Mouse (Mus musculus) heart, embryonic 16.5 days (tissue): ENCODE measurements around the gene Noxred1. TPM values are rescaled to one million over a fixed set of nuclear protein-coding genes. Genes with fewer than 3 reads are reported as not detected.

Source experiments
- ATAC-seq: fragments of 200-750 bp; cut with Nextera tagmentation; replicated peaks from 2 replicates; pipeline ENCODE4 v1.8.0; 2017; ENCODE audit warnings: moderate number of reproducible peaks; ENCODE audit not compliant: insufficient read depth, low FRiP score; ENCODE audit errors: extremely low read depth
- H3K27ac ChIP-seq: fragments of 300-500 bp; sonication (generic); 2 replicates; pipeline ENCODE4 v1.5.1; 2014; ENCODE audit warnings: mild to moderate bottlenecking, low read length, control low read depth, moderate library complexity
- H3K27me3 ChIP-seq: fragments of 300-500 bp; sonication (generic); 2 replicates; pipeline ENCODE4 v1.6.1; 2014; ENCODE audit warnings: low read length, mixed read lengths; ENCODE audit not compliant: control insufficient read depth, insufficient read depth
- H3K36me3 ChIP-seq: fragments of 300-500 bp; sonication (generic); 2 replicates; pipeline ENCODE4 v1.6.1; 2014; ENCODE audit not compliant: control insufficient read depth, insufficient read depth
- H3K4me1 ChIP-seq: fragments of 300-500 bp; sonication (generic); 2 replicates; pipeline ENCODE4 v1.6.1; 2014; ENCODE audit warnings: low read length, mixed read lengths; ENCODE audit not compliant: control insufficient read depth, insufficient read depth
- H3K4me2 ChIP-seq: fragments of 300-500 bp; sonication (generic); 2 replicates; pipeline ENCODE4 v1.6.1; 2014; ENCODE audit warnings: low read depth, mild to moderate bottlenecking, control low read depth, low read length
- H3K4me3 ChIP-seq: fragments of 300-500 bp; sonication (generic); 2 replicates; pipeline ENCODE4 v1.5.1; 2014; ENCODE audit warnings: mild to moderate bottlenecking, control low read depth, low read length
- H3K9ac ChIP-seq: fragments of 300-500 bp; sonication (generic); 2 replicates; pipeline ENCODE4 v1.6.1; 2014; ENCODE audit warnings: low read length, control low read depth
- H3K9me3 ChIP-seq: fragments of 300-500 bp; sonication (generic); replicated peaks from 2 replicates; pipeline ENCODE4 v1.6.1; 2016; ENCODE audit warnings: low read length; ENCODE audit not compliant: control insufficient read depth
- whole genome bisulfite sequencing: fragments of 180-500 bp; shearing (Covaris S2); extraction: QIAGEN DNeasy Blood & Tissue Kit; methylation state at CpG from one replicate; pipeline ENCODE4 v1.1.7; 2014; 5-methylcytosine and 5-hydroxymethylcytosine counted together
- microRNA-seq: library from miRNA; unstranded; fragments of <30 nt; microRNA quantifications from one replicate; pipeline ENCODE4, GENCODE M21; 2017
- polyA plus RNA-seq: library from polyadenylated mRNA; unstranded; fragments of >200 nt; fragmentation: Nextera tagmentation; extraction: Ambion mirVana; gene quantifications from 2 replicates; pipeline ENCODE4 v1.2.1, GENCODE M21; 2015

The Noxred1 gene
- polyA plus RNA-seq, 1 experiment from 2014 or later = 0.70 TPM

- no peaks in the 10 kb centered on the region for H3K36me3 ChIP-seq
- peaks cover 4% of the 10 kb centered on the region; the same call in 1 of the 2 replicates for H3K4me1 ChIP-seq
- H3K4me2 ChIP-seq = no peak overlapping the region
- H3K9me3 ChIP-seq = no peaks in the 10 kb centered on the region
- H3K9ac ChIP-seq = no peak overlapping the region
- 44% methylated on average over 1 of the region's 1 CpGs for WGBS
- H3K27ac ChIP-seq = no peak overlapping the region
- H3K27me3 ChIP-seq = no peaks in the 10 kb centered on the region
- no peak overlapping the region for H3K4me3 ChIP-seq
- ATAC-seq = no peak
These were observed 43.5 kb downstream of the Noxred1 start for GRCm38 (mm10) chr12:87195069-87195468.

GRCm38 (mm10) chr12:87193008-87193407 lies 45.5 kb downstream of the Noxred1 start:
- H3K4me1 ChIP-seq = no peaks in the 10 kb centered on the region
- no peaks in the 10 kb centered on the region for H3K27me3 ChIP-seq
- no peaks in the 10 kb centered on the region for H3K36me3 ChIP-seq
- H3K4me3 ChIP-seq = no peak overlapping the region
- H3K27ac ChIP-seq = no peak overlapping the region
- 77% methylated on average over 3 of the region's 3 CpGs for WGBS
- no peaks in the 10 kb centered on the region for H3K9me3 ChIP-seq
- no peak overlapping the region for H3K4me2 ChIP-seq
- no peak for ATAC-seq
- no peak overlapping the region for H3K9ac ChIP-seq

- Histone ChIP-seq H3K27ac (no peak overlapping the region), H3K36me3 (no peaks in the 10 kb centered on the region)
- 93% methylated on average over 4 of the region's 4 CpGs for WGBS
These were observed 60.9 kb downstream of the Noxred1 start for GRCm38 (mm10) chr12:87177631-87178030.

GRCm38 (mm10) chr12:87175194-87175946 lies 63.2 kb downstream of the Noxred1 start:
- Histone ChIP-seq H3K4me2 (no peak overlapping the region), H3K36me3 (0 out of 2 replicates have a peak, but pooled peaks cover 3% of the 10 kb centered on the region), H3K9ac (no peak overlapping the region), H3K27ac (no peak overlapping the region), H3K4me3 (no peak overlapping the region), H3K27me3 (no peaks in the 10 kb centered on the region), H3K9me3 (no peaks in the 10 kb centered on the region), H3K4me1 (no peaks in the 10 kb centered on the region)
- 62% methylated on average over 4 of the region's 4 CpGs for WGBS
- ATAC-seq = no peak

More at GRCm38 (mm10) chr12:87177631-87178030, 60.9 kb downstream of the Noxred1 start:
- Histone ChIP-seq H3K4me2 (no peak overlapping the region), H3K4me1 (no peaks in the 10 kb centered on the region), H3K9ac (no peak overlapping the region), H3K4me3 (no peak overlapping the region), H3K9me3 (no peaks in the 10 kb centered on the region), H3K27me3 (no peaks in the 10 kb centered on the region)
- ATAC-seq = no peak

Small RNAs within 50 kb of the gene (microRNA-seq; reads per million reads assigned to microRNA genes)
- not detected for gene Gm47293

Other genes starting within 250 kb of the Noxred1 start
- gene Zdhhc22, start 248.3 kb downstream of the Noxred1 start, polyA plus RNA-seq = 0.07 TPM in 2 replicates
- 0.11 TPM in 1 of 2 replicates, not detected in the other for gene Tmem63c, start 217.4 kb downstream of the Noxred1 start, polyA plus RNA-seq
- 0.50 TPM in 1 of 2 replicates, not detected in the other for gene Ngb, start 136.2 kb downstream of the Noxred1 start, polyA plus RNA-seq
- 26.7 and 32.3 TPM in 2 replicates for gene Gstz1, start 91.6 kb downstream of the Noxred1 start, polyA plus RNA-seq
- gene Pomt2, start 90.8 kb downstream of the Noxred1 start, polyA plus RNA-seq = 11.4 and 11.9 TPM in 2 replicates
- 0.72 and 0.91 TPM in 2 replicates for gene Samd15, start 39.0 kb downstream of the Noxred1 start, polyA plus RNA-seq
- 1.5 and 1.8 TPM in 2 replicates for gene Tmed8, start 38.3 kb downstream of the Noxred1 start, polyA plus RNA-seq
- 35.2 and 37.5 TPM in 2 replicates for gene Vipas39, start 27.5 kb upstream of the Noxred1 start, polyA plus RNA-seq
- gene Ahsa1, start 27.7 kb upstream of the Noxred1 start, polyA plus RNA-seq = 185 and 191 TPM in 2 replicates
- 0.38 and 0.69 TPM in 2 replicates for gene Ism2, start 61.0 kb upstream of the Noxred1 start, polyA plus RNA-seq
- gene Sptlc2, start 149.6 kb upstream of the Noxred1 start, polyA plus RNA-seq = 68.0 and 69.8 TPM in 2 replicates
- gene Slirp, start 205.2 kb upstream of the Noxred1 start, polyA plus RNA-seq = 217 and 223 TPM in 2 replicates
- 33.9 and 37.5 TPM in 2 replicates for gene Alkbh1, start 205.3 kb upstream of the Noxred1 start, polyA plus RNA-seq
- gene Snw1, start 233.5 kb upstream of the Noxred1 start, polyA plus RNA-seq = 76.5 and 88.9 TPM in 2 replicates